Mouse (Mus musculus) hindbrain, embryonic 15.5 days (tissue): Measurements from ENCODE around the gene Bcl6. TPM values are rescaled to one million over a fixed set of nuclear protein-coding genes. Genes with fewer than 3 reads are reported as not detected.

Experiments
- ATAC-seq: fragments of 200-750 bp; cut with Nextera tagmentation; 2 replicates; pipeline ENCODE4 v1.8.0; 2017; ENCODE audit warnings: low read depth, moderate number of reproducible peaks, moderate TSS enrichment; ENCODE audit not compliant: low FRiP score
- H3K27ac ChIP-seq: fragments of 300-500 bp; sonication (generic); replicated peaks from 2 replicates; pipeline ENCODE4 v1.5.1; 2015; ENCODE audit warnings: mild to moderate bottlenecking, inconsistent platforms
- H3K27me3 ChIP-seq: fragments of 300-500 bp; sonication (generic); 2 replicates; pipeline ENCODE4 v1.6.1; 2015; ENCODE audit warnings: control low read depth, inconsistent platforms
- H3K36me3 ChIP-seq: fragments of 300-500 bp; sonication (generic); 2 replicates; pipeline ENCODE4 v1.6.1; 2015; ENCODE audit warnings: control low read depth, inconsistent platforms
- H3K4me1 ChIP-seq: fragments of 300-500 bp; sonication (generic); replicated peaks from 2 replicates; pipeline ENCODE4 v1.6.1; 2015; ENCODE audit warnings: control low read depth, inconsistent platforms
- H3K4me2 ChIP-seq: fragments of 300-500 bp; sonication (generic); 2 replicates; pipeline ENCODE4 v1.6.1; 2015; ENCODE audit warnings: moderate library complexity, mild to moderate bottlenecking, inconsistent platforms
- H3K4me3 ChIP-seq: fragments of 300-500 bp; sonication (generic); 2 replicates; pipeline ENCODE4 v1.5.1; 2015; ENCODE audit warnings: mild to moderate bottlenecking, inconsistent platforms
- H3K9ac ChIP-seq: fragments of 300-500 bp; sonication (generic); 2 replicates; pipeline ENCODE4 v1.6.1; 2015; ENCODE audit warnings: inconsistent platforms
- H3K9me3 ChIP-seq: fragments of 300-500 bp; sonication (generic); 2 replicates; pipeline ENCODE4 v1.6.1; 2016; ENCODE audit warnings: control low read depth, inconsistent platforms
- WGBS: fragments of 180-500 bp; shearing (Covaris S2); methylation state at CpG from one replicate; pipeline ENCODE4 v1.1.7; 2015; 5-methylcytosine and 5-hydroxymethylcytosine counted together
- polyA plus RNA-seq: library from polyadenylated mRNA; unstranded; fragments of >200 nt; fragmentation: Nextera tagmentation; extraction: Ambion mirVana; gene quantifications from 2 replicates; pipeline ENCODE4 v1.2.1, GENCODE M21; 2015

Gene Bcl6
- polyA plus RNA-seq, 1 experiment from 2014 or later, result 0.41 TPM

DNA sequence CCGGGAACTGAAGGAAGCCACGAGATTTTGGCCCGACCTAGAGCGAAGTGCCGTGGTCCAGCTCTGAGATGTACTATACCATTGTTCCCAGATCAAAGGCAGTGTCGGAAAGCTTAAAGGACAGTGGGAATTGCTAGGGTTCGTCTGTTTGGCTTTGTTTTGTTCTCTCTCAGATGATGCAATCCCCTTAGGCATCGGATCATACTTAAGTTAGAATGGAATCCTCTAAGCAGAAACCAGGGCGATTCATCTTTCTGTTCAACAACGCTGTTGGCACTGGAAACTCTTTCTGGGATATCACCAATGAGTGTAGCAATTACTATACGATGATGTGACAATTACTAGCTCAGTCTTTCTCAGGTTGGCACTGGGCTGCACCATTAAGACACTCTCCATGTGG lies 56.4 kb downstream of the Bcl6 start, which contains the start of gene Rtp2:
Rtp2 (minus strand) TSS at position 101 of the 400 bp plus-strand sequence.
- Histone ChIP-seq H3K4me1 (no peaks in the 10 kb centered on the region), H3K27me3 (no peaks in the 10 kb centered on the region), H3K4me3 (no peak within 1 kb of the TSS), H3K27ac (no peak within 1 kb of the TSS), H3K4me2 (no peak within 1 kb of the TSS), H3K36me3 (no peaks in the 10 kb centered on the region), H3K9me3 (no peaks in the 10 kb centered on the region), H3K9ac (no peak within 1 kb of the TSS)
- no peak for ATAC-seq
- 74% methylated on average over 11 of the region's 11 CpGs for WGBS

DNA sequence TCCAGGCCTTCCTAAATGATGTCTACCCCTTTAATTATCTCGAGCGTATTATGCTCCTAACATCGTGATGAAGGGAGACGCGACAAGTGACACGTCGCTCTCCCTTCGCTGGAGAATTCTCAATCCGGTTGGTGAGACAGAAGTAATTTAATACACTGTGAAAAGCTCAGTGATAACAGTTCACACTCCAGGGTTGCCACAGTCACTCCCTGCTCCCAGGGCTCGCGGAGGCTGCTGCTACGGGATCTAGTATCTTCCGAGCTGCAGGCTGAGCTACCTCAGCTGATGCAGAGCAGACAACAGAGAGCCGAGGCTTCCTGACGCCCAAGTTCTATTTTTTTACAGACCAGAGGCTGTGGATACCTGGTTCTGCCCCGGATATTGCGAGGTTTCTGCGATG lies 57.4 kb downstream of the Bcl6 start:
- Histone ChIP-seq H3K4me1 (no peaks in the 10 kb centered on the region), H3K4me2 (no peak overlapping the region), H3K4me3 (no peak overlapping the region), H3K27me3 (no peaks in the 10 kb centered on the region), H3K27ac (no peak overlapping the region), H3K36me3 (no peaks in the 10 kb centered on the region), H3K9me3 (no peaks in the 10 kb centered on the region), H3K9ac (no peak overlapping the region)
- ATAC-seq, result no peak
- 80% methylated on average over 18 of the region's 18 CpGs for WGBS

DNA sequence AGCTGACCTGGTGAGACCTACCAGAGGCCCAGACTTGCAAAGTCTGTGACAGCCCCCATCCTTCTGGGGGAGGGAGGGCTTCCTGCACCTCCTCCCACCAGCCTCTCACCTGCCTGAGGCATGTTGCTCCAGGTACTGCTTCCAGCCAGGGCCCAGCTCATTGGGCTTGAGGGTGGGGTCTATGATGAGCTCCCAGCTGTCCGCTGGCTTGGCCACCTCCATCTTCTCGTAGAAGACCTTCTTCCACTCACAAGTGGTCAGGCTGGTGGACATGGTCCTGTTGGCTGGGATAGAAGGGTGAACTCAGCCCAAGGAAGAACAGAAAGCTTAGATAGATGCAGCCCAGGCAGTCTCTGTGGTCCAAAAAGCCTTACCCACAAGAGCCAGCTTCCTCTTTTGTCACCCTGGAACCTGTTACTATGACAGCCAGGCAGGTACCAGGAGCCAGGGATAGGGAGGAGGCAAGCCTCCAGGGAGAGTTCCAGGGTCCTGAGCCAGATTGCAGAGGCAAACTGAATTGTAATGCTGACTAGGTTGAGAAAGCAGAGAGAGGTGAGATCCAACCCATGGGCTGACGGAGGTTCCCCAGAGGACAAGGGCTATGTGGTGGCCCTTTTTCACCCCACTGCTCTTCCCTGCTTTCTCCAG lies 58.1 kb downstream of the Bcl6 start:
- Histone ChIP-seq H3K4me1 (no peaks in the 10 kb centered on the region), H3K27ac (no peak overlapping the region), H3K36me3 (no peaks in the 10 kb centered on the region), H3K4me3 (no peak overlapping the region), H3K9me3 (no peaks in the 10 kb centered on the region), H3K9ac (no peak overlapping the region), H3K4me2 (no peak overlapping the region), H3K27me3 (no peaks in the 10 kb centered on the region)
- WGBS, result 88% methylated on average over 3 of the region's 3 CpGs
- ATAC-seq, result no peak

DNA sequence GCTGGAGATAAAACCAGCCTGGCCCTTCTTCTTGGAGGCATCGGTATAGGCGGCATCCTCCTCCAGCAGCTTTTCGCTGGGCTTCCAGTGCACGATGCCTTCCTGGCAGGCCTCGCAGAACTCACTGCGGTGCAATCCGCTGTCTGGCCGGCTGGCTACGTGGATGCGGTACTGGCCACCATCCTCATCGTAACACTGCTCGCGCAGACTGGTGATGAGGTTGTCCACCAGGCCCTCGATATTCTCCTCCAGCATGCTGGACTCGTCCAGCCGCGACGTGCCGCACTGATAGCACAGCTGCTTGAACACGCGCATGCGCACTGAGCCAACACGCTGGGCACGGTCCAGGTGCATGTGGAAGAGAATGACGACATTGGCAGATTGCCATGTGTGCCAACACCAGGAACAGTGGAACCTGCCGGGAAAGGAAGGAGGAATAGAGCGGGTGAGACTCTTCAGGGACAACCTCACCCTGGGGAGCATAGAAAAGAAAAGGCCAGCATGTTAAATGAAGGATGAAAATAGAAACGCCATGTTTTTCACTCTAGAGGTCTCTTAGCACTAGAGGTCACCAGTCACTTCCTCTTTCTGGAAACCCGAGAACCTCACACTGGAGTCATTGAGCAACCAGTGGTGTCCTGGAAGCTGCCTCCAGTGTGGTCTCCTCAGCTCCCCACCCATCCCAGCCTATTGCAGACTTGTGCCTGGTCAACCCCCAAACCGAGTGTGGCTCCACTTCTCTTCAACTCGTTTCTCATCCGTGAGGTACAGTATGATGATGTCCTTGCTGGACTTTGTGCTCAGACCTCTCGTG lies 61.1 kb downstream of the Bcl6 start:
- H3K9me3 ChIP-seq, result no peaks in the 10 kb centered on the region
- no peak overlapping the region for H3K9ac ChIP-seq
- H3K4me1 ChIP-seq, result no peaks in the 10 kb centered on the region
- no peak overlapping the region for H3K27ac ChIP-seq
- WGBS, result 94% methylated on average over 33 of the region's 33 CpGs
- no peak overlapping the region for H3K4me2 ChIP-seq
- no peak for ATAC-seq
- H3K27me3 ChIP-seq, result no peaks in the 10 kb centered on the region
- no peak overlapping the region for H3K4me3 ChIP-seq
- no peaks in the 10 kb centered on the region for H3K36me3 ChIP-seq

DNA sequence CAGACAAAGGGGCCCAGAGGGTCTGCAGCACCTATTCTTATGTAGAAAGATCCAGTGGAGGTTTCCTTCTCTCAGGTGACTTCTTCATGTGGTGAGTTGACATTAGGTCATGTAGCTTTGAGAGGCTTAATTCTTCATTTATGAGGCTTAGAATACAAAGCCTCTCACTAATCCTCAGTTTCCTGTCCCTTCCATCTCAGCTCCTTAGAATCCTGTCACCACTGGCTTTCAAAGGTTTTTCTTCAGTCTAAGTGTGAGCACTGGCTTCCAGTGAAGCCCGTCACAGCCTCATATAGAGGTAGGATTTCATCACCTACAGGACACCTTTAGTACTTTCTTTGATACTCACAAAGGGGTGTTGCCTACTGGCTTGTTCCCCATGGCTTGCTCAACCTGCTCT lies 65.7 kb downstream of the Bcl6 start:
- Histone ChIP-seq H3K36me3 (no peaks in the 10 kb centered on the region), H3K4me1 (no peaks in the 10 kb centered on the region), H3K27ac (no peak overlapping the region), H3K4me2 (no peak overlapping the region), H3K9me3 (no peaks in the 10 kb centered on the region), H3K9ac (no peak overlapping the region), H3K27me3 (no peaks in the 10 kb centered on the region), H3K4me3 (no peak overlapping the region)
- no peak for ATAC-seq
- WGBS, result 90% methylated on average over 1 of the region's 1 CpGs

DNA sequence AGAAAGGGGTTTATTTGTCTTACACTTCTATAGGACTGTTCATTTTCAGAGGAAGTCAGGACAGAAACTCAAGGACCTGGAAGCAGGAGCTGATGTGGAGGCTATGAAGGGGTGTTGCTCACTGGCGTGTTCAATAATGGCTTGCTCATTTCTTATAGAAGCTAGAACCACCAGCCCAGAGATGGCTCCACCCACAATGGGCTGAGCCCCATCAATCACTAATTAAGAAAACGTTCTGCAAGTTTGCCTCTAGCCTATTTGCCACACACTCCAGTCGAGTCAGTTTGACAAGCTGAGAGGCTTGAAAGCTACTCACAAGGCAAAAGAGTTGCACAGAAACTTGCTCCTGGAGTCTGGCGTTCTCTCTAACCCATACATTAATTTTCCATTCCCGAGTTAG lies 67.0 kb downstream of the Bcl6 start:
- Histone ChIP-seq H3K4me1 (no peaks in the 10 kb centered on the region), H3K36me3 (no peaks in the 10 kb centered on the region), H3K9me3 (no peaks in the 10 kb centered on the region), H3K27me3 (no peaks in the 10 kb centered on the region), H3K9ac (no peak overlapping the region), H3K27ac (no peak overlapping the region), H3K4me2 (no peak overlapping the region), H3K4me3 (no peak overlapping the region)
- ATAC-seq, result no peak
- WGBS, result 72% methylated on average over 5 of the region's 5 CpGs

DNA sequence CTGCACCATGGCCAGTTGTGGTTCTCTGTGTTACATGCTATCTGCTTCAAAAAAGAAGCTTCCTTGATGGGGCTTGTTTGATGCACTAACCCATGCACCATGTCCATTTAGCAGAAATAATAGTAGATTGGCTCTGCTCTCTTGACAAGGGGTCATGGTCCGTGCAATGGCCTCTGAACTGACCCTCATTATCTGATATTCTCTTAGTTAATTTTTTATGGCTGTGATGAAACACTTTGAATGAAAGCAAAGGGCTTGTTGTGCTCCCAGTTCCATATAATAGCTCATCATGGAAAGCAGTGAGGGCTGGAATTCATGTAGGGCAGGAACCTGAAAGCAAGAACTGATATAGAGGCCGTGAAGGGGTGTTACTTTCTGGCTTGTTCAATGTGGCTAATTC lies 69.2 kb downstream of the Bcl6 start:
- Histone ChIP-seq H3K9me3 (no peaks in the 10 kb centered on the region), H3K27me3 (no peaks in the 10 kb centered on the region)

More for the DNA sequence above, 69.2 kb downstream of the Bcl6 start:
- Histone ChIP-seq H3K4me2 (no peak overlapping the region), H3K36me3 (no peaks in the 10 kb centered on the region), H3K9ac (no peak overlapping the region), H3K27ac (no peak overlapping the region), H3K4me1 (no peaks in the 10 kb centered on the region), H3K4me3 (no peak overlapping the region)
- no peak for ATAC-seq
- WGBS, result 86% methylated on average over 2 of the region's 2 CpGs

Other genes with a start within 250 kb of the Bcl6 start
- 271 and 279 TPM in 2 replicates for gene Sst, start 97.9 kb downstream of the Bcl6 start, polyA plus RNA-seq
- gene Rtp2, start 56.5 kb downstream of the Bcl6 start, polyA plus RNA-seq, result 0.17 TPM in 1 of 2 replicates, not detected in the other
- gene Gm37419, start 370 bp downstream of the Bcl6 start, polyA plus RNA-seq, result not detected in 2 replicates